Mouse (Mus musculus): ENCODE data around the gene Olfr294.

The Olfr294 gene

DNA sequence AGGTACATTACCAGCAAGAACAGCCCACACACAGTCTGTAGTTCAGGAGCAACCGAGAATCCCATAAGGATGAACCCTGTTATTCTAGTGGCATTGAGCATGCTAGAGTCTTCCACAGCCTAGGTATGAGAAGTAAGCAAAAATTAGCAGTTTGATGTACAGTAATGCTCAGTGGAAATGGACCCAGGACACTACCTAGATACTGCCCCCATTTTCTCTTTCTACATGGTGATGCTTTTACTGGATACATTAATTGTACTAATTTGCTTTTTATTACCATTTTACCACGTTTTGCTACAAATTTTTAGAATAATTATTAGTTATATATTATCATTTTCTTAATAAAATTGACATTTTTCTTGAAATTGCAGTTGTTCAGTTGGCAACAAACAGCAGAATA, at the start of gene Olfr294:
TSS of gene Olfr294 (minus strand) at position 101 of the 400 bp plus-strand sequence.
- no peak for DNase-seq (ENCODE audit: low spot score in 2 of 2)

DNA sequence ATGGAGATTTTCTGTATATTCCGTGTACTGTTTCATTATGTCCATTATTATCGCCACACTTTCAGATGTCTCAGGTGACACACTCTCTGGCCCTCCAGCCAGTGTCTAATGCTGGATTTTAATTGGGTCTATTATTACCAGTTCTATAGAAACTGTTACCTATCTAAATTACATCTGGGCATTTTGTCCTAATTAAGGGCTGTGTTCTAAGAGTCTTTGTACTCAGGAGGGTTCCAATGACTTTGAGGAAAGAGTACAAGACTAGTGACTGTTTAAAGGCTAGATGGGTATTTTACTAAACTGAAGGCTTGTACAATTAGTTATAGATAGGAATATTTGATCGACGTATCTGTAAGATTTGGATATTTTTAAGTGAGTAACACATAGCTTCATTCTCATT, 32.3 kb upstream of the Olfr294 start, which contains the start of gene Olfr293:
TSS of gene Olfr293 (plus strand) at position 301 of the 400 bp plus-strand sequence.
- DNase-seq (ENCODE audit: low spot score in 2 of 2): no peak

DNA sequence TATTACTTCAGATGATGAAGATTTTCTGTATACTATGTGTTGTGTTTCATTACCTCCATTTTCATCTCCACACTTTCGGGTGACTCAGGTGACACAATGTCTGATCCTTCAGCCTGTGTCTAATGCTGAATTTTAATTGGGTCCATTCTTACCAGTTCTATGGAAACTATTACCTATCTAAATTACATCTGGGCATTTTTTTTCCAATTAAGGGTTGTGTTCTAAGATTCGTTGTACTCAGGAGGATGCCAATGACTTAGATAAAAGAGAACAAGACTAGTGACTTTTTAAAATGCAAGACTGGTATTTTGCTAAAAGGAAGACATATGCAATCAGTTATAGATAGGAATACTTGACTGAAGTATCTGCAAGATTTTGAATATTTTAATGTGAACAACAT, 32.9 kb downstream of the Olfr294 start, which contains the start of gene Olfr295:
TSS of gene Olfr295 (plus strand) at position 301 of the 400 bp plus-strand sequence.
- DNase-seq (ENCODE audit: low spot score in 2 of 2): no peak

Data from spleen, postnatal 10 days (tissue).